Mouse (Mus musculus) brown adipose tissue, adult 24 weeks (tissue): Measurements from ENCODE around the gene Mmp24. TPM values are rescaled to one million over a fixed set of nuclear protein-coding genes. Genes with fewer than 3 reads are reported as not detected.

Experiments used
- H3K27ac ChIP-seq: fragments of 200-500 bp; replicated peaks from 2 replicates; pipeline ENCODE4 v1.5.1; 2012; ENCODE audit warnings: low read depth, mild to moderate bottlenecking, low read length
- H3K4me1 ChIP-seq: fragments of 200-500 bp; 2 replicates; pipeline ENCODE4 v1.6.1; 2012; ENCODE audit warnings: low read length, mixed read lengths; ENCODE audit not compliant: control insufficient read depth, insufficient read depth, insufficient read length
- H3K4me3 ChIP-seq: fragments of 200-500 bp; 2 replicates; pipeline ENCODE4 v1.5.1; 2012; ENCODE audit warnings: low read depth, mild to moderate bottlenecking, low read length, moderate library complexity; ENCODE audit not compliant: insufficient read depth
- polyA plus RNA-seq: library from polyadenylated mRNA; stranded (reverse); fragments of >200 nt; gene quantifications from 2 replicates; pipeline ENCODE4 v1.2.4, GENCODE M21; 2012; ENCODE audit not compliant: missing spikeins, insufficient read depth, insufficient read length

The Mmp24 gene
- polyA plus RNA-seq, 1 experiment, result not detected

- Histone ChIP-seq H3K4me3 (no peak overlapping the region), H3K4me1 (no peaks in the 10 kb centered on the region; the same call in 1 of the 2 replicates), H3K27ac (no peak overlapping the region)
Observed at GRCm38 (mm10) chr2:155755746-155756145, 19.4 kb upstream of the Mmp24 start.

GRCm38 (mm10) chr2:155756855-155757566 lies 18.1 kb upstream of the Mmp24 start:
- no peaks in the 10 kb centered on the region for H3K4me1 ChIP-seq
- H3K4me3 ChIP-seq, result no peak overlapping the region
- no peak overlapping the region for H3K27ac ChIP-seq

- Histone ChIP-seq H3K4me3 (no peak overlapping the region), H3K4me1 (no peaks in the 10 kb centered on the region), H3K27ac (no peak overlapping the region)
Observed at GRCm38 (mm10) chr2:155764679-155765418, 10.3 kb upstream of the Mmp24 start.

- Histone ChIP-seq H3K27ac (no peak overlapping the region), H3K4me1 (no peaks in the 10 kb centered on the region), H3K4me3 (no peak overlapping the region)
Observed at GRCm38 (mm10) chr2:155773664-155774063, 1.5 kb upstream of the Mmp24 start.

- H3K4me3 ChIP-seq, result no peak overlapping the region
- H3K4me1 ChIP-seq, result no peaks in the 10 kb centered on the region
- H3K27ac ChIP-seq, result no peak overlapping the region
Observed at GRCm38 (mm10) chr2:155774261-155774926, 748 bp upstream of the Mmp24 start.

GRCm38 (mm10) chr2:155775685-155776263 lies 632 bp downstream of the Mmp24 start:
- no peak overlapping the region for H3K27ac ChIP-seq
- H3K4me3 ChIP-seq, result peak overlapping the region; percentile 27
- no peaks in the 10 kb centered on the region for H3K4me1 ChIP-seq

- no peak overlapping the region for H3K4me3 ChIP-seq
- H3K4me1 ChIP-seq, result no peaks in the 10 kb centered on the region
- no peak overlapping the region for H3K27ac ChIP-seq
Observed at GRCm38 (mm10) chr2:155776824-155777687, 1.9 kb downstream of the Mmp24 start.

GRCm38 (mm10) chr2:155777688-155777985 lies 2.5 kb downstream of the Mmp24 start:
- H3K4me3 ChIP-seq, result no peak overlapping the region
- no peaks in the 10 kb centered on the region for H3K4me1 ChIP-seq
- no peak overlapping the region for H3K27ac ChIP-seq

GRCm38 (mm10) chr2:155778004-155778403 lies 2.9 kb downstream of the Mmp24 start:
- no peaks in the 10 kb centered on the region for H3K4me1 ChIP-seq
- no peak overlapping the region for H3K4me3 ChIP-seq
- no peak overlapping the region for H3K27ac ChIP-seq

- Histone ChIP-seq H3K4me3 (no peak overlapping the region), H3K4me1 (no peaks in the 10 kb centered on the region), H3K27ac (no peak overlapping the region)
Observed at GRCm38 (mm10) chr2:155779066-155779465, 3.9 kb downstream of the Mmp24 start.

GRCm38 (mm10) chr2:155779506-155779905 lies 4.4 kb downstream of the Mmp24 start:
- H3K4me3 ChIP-seq, result no peak overlapping the region
- H3K27ac ChIP-seq, result no peak overlapping the region
- no peaks in the 10 kb centered on the region for H3K4me1 ChIP-seq

- no peaks in the 10 kb centered on the region for H3K4me1 ChIP-seq
- H3K27ac ChIP-seq, result no peak overlapping the region
- no peak overlapping the region for H3K4me3 ChIP-seq
Observed at GRCm38 (mm10) chr2:155784534-155784933, 9.4 kb downstream of the Mmp24 start.

GRCm38 (mm10) chr2:155786905-155787304 lies 11.8 kb downstream of the Mmp24 start:
- no peak overlapping the region for H3K27ac ChIP-seq
- no peak overlapping the region for H3K4me3 ChIP-seq
- no peaks in the 10 kb centered on the region for H3K4me1 ChIP-seq

GRCm38 (mm10) chr2:155787949-155788931 lies 13.1 kb downstream of the Mmp24 start:
- Histone ChIP-seq H3K4me3 (no peak overlapping the region), H3K4me1 (no peaks in the 10 kb centered on the region), H3K27ac (no peak overlapping the region)
